Mouse (Mus musculus) kidney, adult 2 months (tissue): ENCODE results near the gene Ctps2.

ENCODE experiments used
- CTCF ChIP-seq: fragments of 200-500 bp; conservative IDR thresholded peaks from 2 replicates; pipeline ENCODE4 v1.5.1; 2011; ENCODE audit warnings: low read depth, mild to moderate bottlenecking, control low read depth, low read length, moderate library complexity, mixed read lengths; ENCODE audit not compliant: insufficient read depth, insufficient read length
- POLR2A ChIP-seq: fragments of 200-500 bp; IDR thresholded peaks from one replicate; pipeline ENCODE4 v1.6.1; 2011; ENCODE audit warnings: low read depth, low read length, control low read depth

DNA sequence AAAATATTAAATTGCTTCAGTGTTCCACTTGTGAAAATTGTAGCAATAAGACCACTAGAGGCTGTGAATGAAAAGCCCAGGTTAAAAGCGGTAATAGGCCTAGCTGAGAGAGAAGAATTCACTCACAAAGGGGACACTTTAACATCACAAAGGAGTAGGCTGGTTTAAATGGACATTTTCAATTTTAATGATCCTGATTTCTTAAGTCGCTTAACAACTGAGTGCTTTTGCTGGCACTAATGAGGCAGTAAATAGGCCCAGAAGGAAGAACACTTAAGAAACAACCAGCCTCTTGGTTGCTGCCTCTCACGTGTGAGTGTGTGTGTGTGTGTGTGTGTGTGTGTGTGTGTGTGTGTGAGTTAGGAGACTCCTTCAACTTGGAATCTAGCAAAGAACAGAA is 137.7 kb downstream of the Ctps2 start:
- TF ChIP-seq CTCF (no peak), POLR2A (no peak)
